Mouse (Mus musculus): Measurements from ENCODE around the gene Ect2. TPM values are rescaled to one million over a fixed set of nuclear protein-coding genes. Genes with fewer than 3 reads are reported as not detected.

Gene Ect2
- 29.9 and 31.8 TPM in 2 replicates for total RNA-seq (2012; rRNA removed)
- total RNA-seq (2014; rRNA removed): 38.9 and 50.4 TPM in 2 replicates
- 32.5 and 36.7 TPM in 2 replicates for polyA plus RNA-seq (2012; ENCODE audit: insufficient read length, low read depth)

GRCm38 (mm10) chr3:27153701-27154209, at the start of gene Ect2:
Gene Ect2 (minus strand): TSS chr3:27153878.
- in situ Hi-C loops (cut with MboI; ENCODE audit: low pct_ligation_motif_present, low pct_unique_long_range_greater_than_20kb, low sequenced_read_pairs) (no loop called here), dilution Hi-C loops (cut with MboI; ENCODE audit: extremely low pct_ligation_motif_present, extremely low pct_unique_long_range_greater_than_20kb, low sequenced_read_pairs) (no loop called here)
- peak within 1 kb of the TSS; percentile 91 to 100 (median 94) for H3K4me3 ChIP-seq (replicated peaks in 1 of 3; ENCODE audit: low read depth in 2 of 3, low read length in 2 of 3, poor library complexity in 1 of 3)
- no peak; the same call in 1 of the 2 replicates for TF ChIP-seq NRF1 (IDR thresholded peaks at IDR 0.05; ENCODE audit: low read depth, low read length)
- no peak for TF ChIP-seq CTCF (conservative IDR thresholded peaks at IDR 0.05 in 1 of 2, IDR thresholded peaks at IDR 0.05 in 1 of 2; ENCODE audit: low read depth in 2 of 2, low read length in 2 of 2)
- TF ChIP-seq MAZ (IDR thresholded peaks at IDR 0.05; ENCODE audit: low read depth, low read length): no peak
- no peak for TF ChIP-seq ZC3H11A (IDR thresholded peaks at IDR 0.05; ENCODE audit: low read depth, low read length)
- no peak; the same call in 1 of the 2 replicates for TF ChIP-seq RCOR1 (conservative IDR thresholded peaks at IDR 0.05; ENCODE audit: low read depth, low read length)
- no peak for TF ChIP-seq USF2 (conservative IDR thresholded peaks at IDR 0.05; ENCODE audit: low read depth, low read length)
- TF ChIP-seq SMC3 (IDR thresholded peaks at IDR 0.05; ENCODE audit: low read depth, low read length): no peak
- TF ChIP-seq KAT2A (IDR thresholded peaks at IDR 0.05; ENCODE audit: insufficient replicate concordance, low read length): peak; percentile 67; the same call in 1 of the 2 replicates
- TF ChIP-seq USF1 (IDR thresholded peaks at IDR 0.05; ENCODE audit: low read depth, low read length): no peak
- peak; percentile 59; the same call in 1 of the 2 replicates for TF ChIP-seq ELF1 (IDR thresholded peaks at IDR 0.05; ENCODE audit: low read depth, low read length)
- peak; percentile 81 for TF ChIP-seq MAX (IDR thresholded peaks at IDR 0.05; ENCODE audit: low read length)
- TF ChIP-seq MAFK (IDR thresholded peaks at IDR 0.05; ENCODE audit: insufficient replicate concordance, low read length): no peak
- TF ChIP-seq TBP (conservative IDR thresholded peaks at IDR 0.05; ENCODE audit: low read depth, low read length): peak; percentile 78
- TF ChIP-seq ZMIZ1 (IDR thresholded peaks at IDR 0.05; ENCODE audit: low read depth, low read length): peak; percentile 70
- TF ChIP-seq IRF4 (IDR thresholded peaks at IDR 0.05; ENCODE audit: low read depth, low read length): peak; percentile 64
- peak; percentile 91; the same call in 1 of the 2 replicates for TF ChIP-seq E2F4 (IDR thresholded peaks at IDR 0.05; ENCODE audit: insufficient replicate concordance, low read depth, low read length)
- 0 out of 2 replicates have a peak, but pooled peaks have one; percentile 44 for TF ChIP-seq MEF2A (IDR thresholded peaks at IDR 0.05; ENCODE audit: borderline replicate concordance, low read depth, low read length)
- TF ChIP-seq POLR2AphosphoS2 (IDR thresholded peaks at IDR 0.05; ENCODE audit: low read depth, low read length): no peak
- TF ChIP-seq MXI1 (IDR thresholded peaks at IDR 0.05; ENCODE audit: low read depth, low read length): peak; percentile 86
- peak; percentile 89 for TF ChIP-seq ZNF384 (IDR thresholded peaks at IDR 0.05; ENCODE audit: low read depth, low read length)
- TF ChIP-seq CHD1 (IDR thresholded peaks at IDR 0.05; ENCODE audit: low read depth, low read length): no peak
- TF ChIP-seq EP300 (IDR thresholded peaks at IDR 0.05; ENCODE audit: low read length): 0 out of 2 replicates have a peak, but pooled peaks have one; percentile 24
- 0 out of 2 replicates have a peak, but pooled peaks have one; percentile 38 for TF ChIP-seq MYC (IDR thresholded peaks at IDR 0.05; ENCODE audit: low read depth, low read length)
- no peak for TF ChIP-seq JUND (conservative IDR thresholded peaks at IDR 0.05; ENCODE audit: low read depth, low read length)
- TF ChIP-seq GABPA (IDR thresholded peaks at IDR 0.05; ENCODE audit: insufficient replicate concordance, low read depth, low read length): no peak
- TF ChIP-seq UBTF (IDR thresholded peaks at IDR 0.05; ENCODE audit: low read depth, low read length): no peak
- no peak for TF ChIP-seq JUN (IDR thresholded peaks at IDR 0.05; ENCODE audit: insufficient read depth, low read depth, low read length)
- TF ChIP-seq RAD21 (IDR thresholded peaks at IDR 0.05; ENCODE audit: low read depth, low read length): no peak
- no peak for TF ChIP-seq ZKSCAN1 (IDR thresholded peaks at IDR 0.05; ENCODE audit: borderline replicate concordance, low read depth, low read length)
- peak; percentile 84; the same call in 1 of the 2 replicates for TF ChIP-seq CHD2 (IDR thresholded peaks at IDR 0.05; ENCODE audit: low read length)
- peak; percentile 92 for TF ChIP-seq BHLHE40 (IDR thresholded peaks at IDR 0.05; ENCODE audit: low read depth, low read length)
- TF ChIP-seq PAX5 (IDR thresholded peaks at IDR 0.05; ENCODE audit: low read length): no peak
- peak; percentile 90 for TF ChIP-seq NELFE (IDR thresholded peaks at IDR 0.05; ENCODE audit: low read depth, low read length)
- TF ChIP-seq SIN3A (IDR thresholded peaks at IDR 0.05; ENCODE audit: low read length): peak; percentile 95
- peak; percentile 92 for TF ChIP-seq POLR2A (IDR thresholded peaks at IDR 0.05; ENCODE audit: low read depth, low read length)
- peak; percentile 63 for TF ChIP-seq HCFC1 (IDR thresholded peaks at IDR 0.05; ENCODE audit: low read depth, low read length)
- peak; percentile 52 for TF ChIP-seq TCF12 (IDR thresholded peaks at IDR 0.05; ENCODE audit: low read depth, low read length)
- TF ChIP-seq ETS1 (conservative IDR thresholded peaks at IDR 0.05; ENCODE audit: low read depth, low read length): 0 out of 2 replicates have a peak, but pooled peaks have one; percentile 21
- H3K4me2 ChIP-seq (ENCODE audit: insufficient read depth, low read depth, poor library complexity, severe bottlenecking): peak within 1 kb of the TSS; percentile 83
- DNase-seq (ENCODE audit: extremely low read depth): peak; percentile 99
- peak within 1 kb of the TSS; percentile 29; the same call in 1 of the 2 replicates for H3K27ac ChIP-seq (ENCODE audit: insufficient read depth, low read depth)
- H3K4me1 ChIP-seq (ENCODE audit: control insufficient read depth in 1 of 2, insufficient read depth in 2 of 2): peaks cover 3 to 28% of the 10 kb centered on the region in 2 experiments
- H3K27me3 ChIP-seq (replicated peaks): no peaks in the 10 kb centered on the region
- H3K36me3 ChIP-seq (replicated peaks in 1 of 2; ENCODE audit: control insufficient read depth in 1 of 2, insufficient read depth in 1 of 2, low read length in 1 of 2): peaks cover 8 to 23% of the 10 kb centered on the region in 2 experiments
- peak within 1 kb of the TSS; percentile 55 for H3K9ac ChIP-seq (ENCODE audit: insufficient read depth, low read depth)
- peaks cover 38% of the 10 kb centered on the region for H3K79me2 ChIP-seq (replicated peaks; ENCODE audit: control insufficient read depth, extremely low read depth, insufficient read depth, poor library complexity, severe bottlenecking)
- no peaks in the 10 kb centered on the region for H3K9me3 ChIP-seq (replicated peaks; ENCODE audit: low read length)

Data from CH12.LX (cell line).